Comparison of ENCODE assay signal across 18 mouse cellular contexts in the genomic region with DNA sequence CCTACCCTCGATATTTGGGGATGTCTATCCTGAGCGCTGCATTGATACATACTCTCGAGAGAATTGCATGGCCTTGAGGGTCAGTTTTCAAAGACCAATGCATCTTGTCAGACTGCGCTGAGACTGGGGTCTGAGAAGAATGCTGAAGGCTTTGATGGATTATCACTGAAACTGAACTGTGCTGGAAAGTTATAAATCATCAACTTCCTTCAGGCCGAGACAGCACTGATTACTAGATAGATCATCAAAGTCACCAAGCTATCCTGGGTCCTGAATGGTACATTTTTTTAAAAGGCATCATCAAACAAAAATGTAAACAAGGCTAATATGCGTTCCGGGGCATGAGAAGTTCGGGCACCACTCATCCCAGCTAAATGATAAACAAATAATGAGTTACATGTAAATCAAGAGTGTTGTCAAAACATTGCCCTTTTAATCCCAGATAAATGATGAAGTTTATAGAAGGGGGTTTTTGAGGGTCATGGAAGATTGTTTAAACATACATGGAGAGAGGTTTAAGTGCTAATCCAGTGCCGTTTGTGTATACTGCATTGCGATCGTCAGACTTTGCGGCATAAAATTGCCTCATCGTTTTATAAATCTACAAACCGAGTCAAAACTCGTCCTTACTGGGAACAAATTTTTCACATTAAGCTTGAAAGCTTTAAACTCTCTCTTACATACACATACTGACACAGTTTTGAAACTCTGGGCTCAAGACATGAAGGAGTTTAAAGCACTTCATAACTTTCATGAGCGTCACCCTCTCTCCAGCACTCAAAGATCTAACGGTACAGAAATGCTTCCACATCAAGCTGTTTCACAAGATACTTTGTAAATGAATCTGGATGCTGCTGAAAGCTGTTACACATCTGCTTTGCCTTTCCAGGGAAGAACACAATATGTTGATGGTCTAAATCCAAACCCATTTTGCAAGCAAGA.
A peak's percentile ranks its signal among the peaks of the same experiment; 100 is the strongest.
DNase-seq lines count a peak whose midpoint lies in the region; ATAC-seq lines count a peak whose summit lies in the region.
"Had no signal": no experiment of that assay in that cellular context is flagged by ENCODE, and none has a peak within 500 bp of the region (broad histone marks: within the 10 kb centered on the region; RNA-seq: fewer than 3 reads in every experiment).

No protein-coding gene starts in this region.

- H3K9ac ChIP-seq in lung, embryonic 16.5 days (ENCODE audit: low read length) = no peak overlapping the region
- H3K9ac ChIP-seq: limb, embryonic 13.5 days; liver, embryonic 14.5 days; midbrain, embryonic 15.5 days had no signal

- H3K4me2 ChIP-seq in lung, embryonic 16.5 days (ENCODE audit: low read depth, low read length) = peak overlapping the region; percentile 34
- H3K4me2 ChIP-seq: limb, embryonic 13.5 days; midbrain, embryonic 15.5 days had no signal

- 13% methylated on average over 17 of the region's 17 CpGs for WGBS in lung, embryonic 16.5 days

- H3K9me3 ChIP-seq in lung, embryonic 16.5 days (ENCODE audit: control insufficient read depth, low read length) = no peaks in the 10 kb centered on the region
- H3K9me3 ChIP-seq: limb, embryonic 13.5 days; midbrain, embryonic 15.5 days had no signal

- H3K4me1 ChIP-seq in lung, embryonic 16.5 days (replicated peaks; ENCODE audit: control insufficient read depth, insufficient read depth, low read length) = peaks cover 4% of the 10 kb centered on the region; the same call in 1 of the 2 replicates
- H3K4me1 ChIP-seq: limb, embryonic 13.5 days; midbrain, embryonic 15.5 days had no signal

- H3K27me3 ChIP-seq in lung, embryonic 16.5 days (ENCODE audit: control insufficient read depth, insufficient read depth, low read depth, low read length) = no peaks in the 10 kb centered on the region
- H3K27me3 ChIP-seq: limb, embryonic 13.5 days; midbrain, embryonic 15.5 days had no signal

- intact Hi-C loops in gastrocnemius, postnatal 14 days (cut with DNase I; ENCODE audit: low total_unique reads) = no loop called here

- peak overlapping the region; percentile 10; the same call in 1 of the 2 replicates for H3K4me3 ChIP-seq in lung, embryonic 16.5 days (ENCODE audit: low read length)
- H3K4me3 ChIP-seq: gastrocnemius, adult 2 months; layer of hippocampus, adult 2 months; limb, embryonic 13.5 days; midbrain, embryonic 15.5 days had no signal

- no peak for DNase-seq in lung, adult 18-20 months
- DNase-seq in embryo, embryonic 9.5 days (ENCODE audit: extremely low spot score) = peak; percentile 23
- DNase-seq in hindlimb bud, embryonic 11.5 days (ENCODE audit: extremely low spot score, low read depth, low spot score) = peak; percentile 28
- peak; percentile 14 for DNase-seq in yolk sac, embryonic 10.5 days (ENCODE audit: low spot score)
- no peak for DNase-seq in heart, adult 11 months
- DNase-seq in gastrocnemius, postnatal 14 days = no peak
- DNase-seq: cerebellum, postnatal 14 days; gastrocnemius, adult 2 months; heart, adult 18-20 months; thymus, adult 2 months had no signal

- peak; percentile 72 for ATAC-seq in lung, embryonic 16.5 days (ENCODE audit: low read depth)
- ATAC-seq: forebrain, embryonic 14.5 days; inflammation-experienced regulatory T-cells, adult 6 months; midbrain, embryonic 15.5 days had no signal

- H3K27ac ChIP-seq in lung, embryonic 16.5 days (ENCODE audit: low read length) = no peak overlapping the region
- H3K27ac ChIP-seq: gastrocnemius, adult 2 months; kidney, postnatal 0 days; layer of hippocampus, adult 2 months; limb, embryonic 13.5 days; liver, embryonic 14.5 days; midbrain, embryonic 15.5 days had no signal

- no peaks in the 10 kb centered on the region for H3K36me3 ChIP-seq in lung, embryonic 16.5 days (ENCODE audit: control insufficient read depth, insufficient read depth, low read length)
- H3K36me3 ChIP-seq: limb, embryonic 13.5 days; midbrain, embryonic 15.5 days had no signal

Comparison
In these comparisons a context has a peak if more than half of its experiments do, and no peak if none do; other contexts are left out.
1. DNase-seq: peak in embryo, embryonic 9.5 days (single experiment), hindlimb bud, embryonic 11.5 days (single experiment) and yolk sac, embryonic 10.5 days (single experiment); none in lung, adult 18-20 months (0 of 2), heart, adult 11 months (single experiment) and gastrocnemius, postnatal 14 days (single experiment).